Mouse (Mus musculus): ENCODE measurements around the gene Gm11634.

The Gm11634 gene

GRCm38 (mm10) chr11:101568421-101568820 lies 30.6 kb downstream of the Gm11634 start:
- DNase-seq (ENCODE audit: low read depth in 1 of 2, low spot score in 2 of 2): no peak

DNA sequence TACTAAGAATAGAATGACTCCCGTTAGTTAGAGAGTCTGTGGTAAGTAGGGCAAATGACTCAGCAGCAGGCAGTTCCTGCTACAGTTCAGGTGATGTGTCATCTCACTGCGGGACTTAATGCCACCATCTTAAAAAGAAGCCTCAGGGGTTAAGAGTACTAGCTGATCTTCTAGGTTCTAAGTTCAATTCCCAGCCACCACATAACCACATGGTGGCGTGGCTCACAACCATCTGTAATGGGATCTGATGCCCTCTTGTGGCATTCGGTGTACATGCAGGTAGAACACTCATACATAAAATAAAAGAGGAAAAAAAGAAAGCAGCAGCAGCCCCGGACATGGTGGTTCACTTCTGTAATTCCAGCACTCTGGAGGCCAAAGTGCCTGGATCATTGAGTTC lies 36.7 kb downstream of the Gm11634 start:
- peak; percentile 44 to 48 for DNase-seq (ENCODE audit: low read depth in 1 of 2, low spot score in 2 of 2)

- no peak for DNase-seq (ENCODE audit: low read depth in 1 of 2, low spot score in 2 of 2)
These were observed 42.1 kb downstream of the Gm11634 start for GRCm38 (mm10) chr11:101556954-101557353.

- DNase-seq (ENCODE audit: low read depth in 1 of 2, low spot score in 2 of 2): no peak
These were observed 42.5 kb downstream of the Gm11634 start for GRCm38 (mm10) chr11:101556541-101556940.

DNA sequence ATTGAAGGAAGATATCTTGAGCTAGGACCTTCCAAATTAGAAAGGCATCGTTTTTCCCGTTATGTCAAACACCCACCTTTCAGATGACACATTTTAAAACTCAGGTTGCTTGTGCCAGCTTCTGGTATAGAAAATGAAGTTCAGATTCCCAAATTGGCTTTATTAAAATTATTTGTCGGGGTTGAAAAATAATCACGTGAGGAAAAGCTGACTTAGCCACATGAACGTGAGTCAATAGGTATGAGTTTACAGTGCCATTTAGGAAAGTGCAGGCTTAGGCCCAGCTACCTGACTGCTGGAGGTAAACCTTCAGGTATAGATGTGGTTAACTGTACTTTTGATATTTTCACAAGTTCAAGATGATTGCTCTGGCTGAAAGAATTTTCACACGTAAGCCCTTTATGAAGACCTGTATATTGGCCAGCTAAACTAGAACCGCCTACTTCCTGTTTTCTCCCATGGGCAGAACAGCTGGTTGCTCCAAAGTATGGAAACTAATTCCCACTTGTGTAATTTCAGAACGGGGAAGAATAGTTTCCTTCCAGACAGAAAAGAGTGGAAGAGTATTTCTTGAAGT lies 45.6 kb downstream of the Gm11634 start:
- DNase-seq (ENCODE audit: low read depth in 1 of 2, low spot score in 2 of 2): no peak

GRCm38 (mm10) chr11:101552476-101553300 lies 46.4 kb downstream of the Gm11634 start:
- peak; percentile 96 to 98 for DNase-seq (ENCODE audit: low read depth in 1 of 2, low spot score in 2 of 2)

GRCm38 (mm10) chr11:101551751-101552475 lies 47.1 kb downstream of the Gm11634 start, which contains the start of the genes Brca1 and Nbr1:
Gene Brca1, minus strand, starts transcription at chr11:101551955.
Gene Nbr1, plus strand, starts transcription at chr11:101552149.
- peak; percentile 73 to 88 for DNase-seq (ENCODE audit: low read depth in 1 of 2, low spot score in 2 of 2)

- no peak for DNase-seq (ENCODE audit: low read depth in 1 of 2, low spot score in 2 of 2)
These were observed 50.5 kb downstream of the Gm11634 start for GRCm38 (mm10) chr11:101548526-101548925.

DNA sequence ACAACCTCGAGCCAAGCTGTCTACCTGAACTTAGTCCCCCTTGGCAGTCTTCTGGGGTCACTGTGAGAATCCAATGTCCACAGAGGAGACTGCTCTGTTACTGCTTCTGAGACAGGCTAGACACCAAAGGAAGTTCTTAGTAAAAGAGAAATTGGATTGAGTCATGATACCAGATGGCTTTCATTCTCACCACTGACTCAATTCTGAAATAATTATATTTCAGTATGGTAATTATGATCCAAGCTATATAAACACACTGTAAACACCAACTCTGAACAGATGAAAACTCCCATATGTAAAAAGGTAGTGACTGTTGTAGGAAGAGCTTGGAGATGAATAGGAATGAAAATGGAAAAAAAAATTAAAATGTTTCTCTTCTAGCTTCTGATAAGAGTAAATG lies 54.9 kb downstream of the Gm11634 start:
- no peak for DNase-seq (ENCODE audit: low read depth in 1 of 2, low spot score in 2 of 2)
